Mouse (Mus musculus): ENCODE data around the gene Pcbp2.

The Pcbp2 gene

DNA sequence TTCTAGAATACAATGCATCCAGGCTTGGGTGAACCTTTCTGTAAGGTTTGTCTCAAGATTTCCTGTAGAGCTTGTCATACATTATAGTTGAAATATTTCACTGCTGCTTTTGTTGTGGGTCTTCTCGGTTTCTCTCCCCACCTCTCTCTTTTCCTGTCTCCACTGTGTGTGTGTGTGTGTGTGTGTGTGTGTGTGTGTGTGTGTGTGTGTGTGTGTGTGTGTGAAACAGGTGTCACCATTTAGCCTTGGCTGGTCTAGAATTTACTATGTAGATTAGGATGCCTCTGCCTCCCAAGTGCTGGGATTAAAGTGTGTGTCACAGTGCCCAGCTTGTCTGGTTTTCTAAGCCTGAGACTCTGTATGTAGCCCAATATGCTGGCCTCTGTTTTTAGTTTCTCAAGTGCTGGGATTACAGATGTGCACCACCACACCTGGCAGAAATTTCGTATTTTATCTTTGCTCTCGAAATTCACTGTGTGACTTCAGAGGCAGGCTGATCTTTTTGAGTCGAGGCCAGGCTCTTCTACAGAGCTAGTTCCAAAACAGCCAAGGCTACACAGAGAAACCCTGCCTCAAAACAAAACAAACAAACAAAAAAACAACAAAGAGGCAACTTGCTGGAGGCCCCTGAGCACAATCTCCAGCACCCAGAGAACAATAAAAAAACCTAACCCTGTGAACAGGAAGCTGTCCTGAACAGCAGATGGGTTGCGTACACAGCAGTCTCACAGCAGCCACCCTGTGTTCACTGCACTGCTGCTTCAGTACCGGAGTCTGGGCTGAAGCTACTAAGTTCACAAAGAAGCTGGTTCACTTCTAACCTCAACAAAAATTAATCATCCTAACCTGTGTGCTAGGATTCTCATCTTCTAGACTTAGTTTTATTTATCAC, 56.0 kb downstream of the Pcbp2 start:
- no peak for DNase-seq (ENCODE audit: low read depth, low spot score)

DNA sequence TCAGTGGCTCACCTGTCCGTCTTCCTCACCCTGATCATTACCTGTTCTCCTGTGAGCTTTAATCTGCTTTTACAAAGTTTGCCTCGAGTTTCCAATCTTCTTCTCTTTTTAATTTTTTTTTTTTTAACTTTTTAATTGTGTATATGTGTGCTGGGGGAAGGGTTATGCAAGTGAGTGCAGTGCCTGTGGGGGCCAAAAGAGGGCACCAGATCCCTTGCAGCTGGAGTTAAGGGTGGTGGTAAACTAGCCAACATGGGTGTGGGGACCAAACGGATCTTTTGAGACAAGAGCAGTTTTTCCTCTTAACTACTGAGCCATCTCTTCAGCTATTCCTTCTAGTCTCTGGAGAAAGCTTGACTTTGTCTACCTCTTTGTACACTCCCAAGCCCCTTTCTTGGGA, 57.6 kb downstream of the Pcbp2 start:
- peak; percentile 60 for DNase-seq (ENCODE audit: low read depth, low spot score)

DNA sequence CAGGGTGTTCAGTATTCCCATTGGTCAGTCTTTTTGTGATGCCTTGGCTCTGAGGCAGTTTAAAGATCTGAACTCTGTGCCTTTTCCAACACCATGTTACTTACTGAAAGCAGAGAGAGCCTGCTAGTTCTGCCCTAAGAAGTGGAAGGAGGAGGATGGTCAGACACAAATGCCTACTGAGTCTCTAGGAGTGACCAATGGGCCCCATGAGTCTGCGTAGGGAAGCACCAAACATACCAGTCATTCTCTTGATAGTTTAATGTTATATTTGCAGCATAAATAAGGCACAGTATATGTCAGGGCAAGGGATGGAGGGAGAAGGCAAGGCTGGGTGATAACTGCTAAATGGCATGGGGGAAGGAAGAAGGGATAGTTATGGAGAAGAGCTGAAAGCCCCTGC, 58.1 kb downstream of the Pcbp2 start:
- DNase-seq (ENCODE audit: low read depth, low spot score) = no peak

DNA sequence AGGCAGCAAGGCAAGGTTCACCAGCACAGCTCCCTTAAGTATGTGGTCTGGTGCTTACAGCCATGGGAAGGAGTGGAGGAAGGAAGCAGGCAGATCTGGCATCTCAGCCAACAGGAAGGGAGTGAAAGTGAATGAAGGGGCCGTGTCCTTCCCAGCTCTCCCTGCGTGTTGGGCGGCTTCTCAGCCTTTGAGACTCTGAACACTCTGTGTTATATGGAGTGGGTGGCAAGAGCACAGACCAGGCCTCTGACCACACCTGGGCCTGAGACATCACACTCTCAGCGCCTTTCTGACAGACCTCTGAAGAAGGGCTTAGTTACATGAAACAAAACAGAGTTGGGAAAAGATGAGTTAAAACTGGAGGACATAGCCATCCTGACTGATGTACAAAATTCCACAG, 60.2 kb downstream of the Pcbp2 start:
- no peak for DNase-seq (ENCODE audit: low read depth, low spot score)

DNA sequence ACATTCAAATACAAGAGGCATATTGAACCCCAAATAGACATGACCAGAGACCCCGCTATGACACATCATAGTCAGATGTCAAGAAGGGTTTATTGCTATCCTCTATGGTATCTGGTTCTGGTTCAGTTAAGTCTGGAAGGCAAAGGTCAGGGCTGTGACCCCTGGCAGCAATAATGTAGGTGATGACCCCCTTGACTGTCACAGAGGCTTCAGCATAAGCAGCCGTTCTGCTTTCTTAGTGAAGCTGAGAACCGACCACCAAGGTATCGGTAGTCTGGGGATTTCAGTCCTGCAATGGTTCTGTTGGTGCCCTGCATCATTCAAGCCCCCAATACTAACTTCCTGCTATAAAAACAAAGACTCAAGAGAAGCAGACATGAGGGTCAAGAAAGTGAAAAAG, 61.2 kb downstream of the Pcbp2 start:
- DNase-seq (ENCODE audit: low read depth, low spot score) = no peak

DNA sequence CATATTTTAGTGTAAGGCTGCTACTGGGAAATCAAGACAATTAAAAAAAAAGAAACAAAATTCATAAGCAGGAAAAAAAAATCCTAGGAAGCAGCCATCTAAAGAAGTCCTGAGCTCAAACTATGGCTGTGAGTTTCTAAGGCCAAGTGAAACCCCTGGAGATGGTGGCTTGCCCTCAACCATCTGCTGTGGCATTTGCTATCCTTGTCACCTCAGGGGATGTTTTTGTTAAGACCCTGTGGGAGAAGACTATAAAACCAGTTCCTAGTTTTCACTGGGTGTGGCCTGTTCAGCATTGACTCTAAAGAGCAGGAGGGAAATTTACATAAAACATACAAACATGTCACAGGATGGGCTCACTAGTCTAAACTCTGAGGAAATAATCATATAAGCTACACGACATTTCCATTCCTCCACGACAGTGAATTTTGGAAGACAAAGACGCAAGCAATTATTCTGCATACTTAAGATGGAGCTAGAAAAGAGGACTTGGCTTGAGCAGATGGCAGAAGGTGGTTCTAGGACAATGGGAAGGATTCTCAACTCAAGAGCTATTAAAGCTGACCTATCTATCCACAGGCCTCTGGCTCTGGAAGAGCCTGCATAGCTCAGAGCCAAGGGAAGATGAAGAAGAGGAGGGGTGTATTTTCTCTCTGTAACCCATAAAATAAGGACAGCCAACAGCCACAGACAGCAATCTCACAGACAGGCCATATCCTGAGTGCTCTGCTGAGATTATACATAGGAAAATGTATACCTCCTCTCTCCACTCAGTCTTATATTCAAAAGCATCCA, 62.0 kb downstream of the Pcbp2 start:
- DNase-seq (ENCODE audit: low read depth, low spot score) = no peak

DNA sequence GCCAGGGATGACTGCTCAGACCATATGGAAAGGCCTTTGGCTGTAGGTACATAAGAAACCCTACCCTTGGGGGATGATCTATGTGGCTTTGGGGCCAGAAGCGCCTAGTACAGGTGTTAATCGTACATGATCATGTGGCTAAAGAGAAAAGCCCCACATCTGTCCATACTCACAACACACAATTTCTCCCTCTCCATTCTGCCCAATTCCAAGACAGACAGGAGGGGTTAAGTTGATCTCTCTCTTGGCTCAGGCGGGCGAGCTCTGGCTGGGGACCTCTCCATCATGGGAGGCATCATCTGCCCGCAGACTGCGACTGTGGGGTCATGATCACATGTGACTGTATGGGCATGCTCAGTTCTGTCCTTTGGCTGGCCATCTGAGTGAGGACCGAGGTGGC, 63.6 kb downstream of the Pcbp2 start:
- no peak for DNase-seq (ENCODE audit: low read depth, low spot score)

DNA sequence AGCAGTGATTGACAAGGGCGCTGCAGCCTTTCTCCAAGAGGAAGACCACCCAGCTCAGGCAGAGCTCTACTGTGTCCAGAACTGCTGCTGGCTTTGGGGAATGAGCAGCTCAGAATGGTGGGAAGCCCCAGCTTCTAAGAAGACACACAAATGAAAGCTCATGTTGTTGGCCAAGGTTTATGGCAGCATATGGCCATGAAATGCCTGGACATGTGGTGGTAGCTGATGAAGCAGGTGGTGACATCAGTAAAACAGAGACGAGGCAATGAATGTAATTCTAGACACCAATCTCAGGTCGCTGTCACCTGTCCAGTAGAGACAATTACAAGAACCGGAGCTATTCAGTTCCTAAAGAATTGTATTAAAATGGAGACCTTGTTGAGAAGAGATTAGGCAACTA, 74.5 kb downstream of the Pcbp2 start:
- no peak for DNase-seq (ENCODE audit: low read depth, low spot score)

DNA sequence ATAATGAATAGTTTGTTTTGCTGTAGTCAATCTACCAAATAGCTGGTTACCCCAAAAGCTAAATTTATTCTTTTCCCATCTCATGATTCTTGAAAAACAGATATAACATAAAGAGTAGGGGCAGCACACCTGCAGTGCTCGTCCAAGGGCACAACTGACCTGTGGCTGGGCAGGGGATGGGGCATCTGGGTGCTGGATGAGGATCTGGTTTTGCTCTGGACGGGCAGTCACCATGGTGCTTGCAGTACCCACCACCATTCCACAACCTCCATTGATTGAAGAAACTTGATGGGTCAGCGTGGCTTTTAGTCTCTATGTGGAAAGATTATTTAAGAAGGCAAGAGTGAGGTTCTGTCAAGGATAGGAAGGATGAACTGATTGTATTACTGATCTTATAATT, 75.9 kb downstream of the Pcbp2 start:
- DNase-seq (ENCODE audit: low read depth, low spot score) = no peak

DNA sequence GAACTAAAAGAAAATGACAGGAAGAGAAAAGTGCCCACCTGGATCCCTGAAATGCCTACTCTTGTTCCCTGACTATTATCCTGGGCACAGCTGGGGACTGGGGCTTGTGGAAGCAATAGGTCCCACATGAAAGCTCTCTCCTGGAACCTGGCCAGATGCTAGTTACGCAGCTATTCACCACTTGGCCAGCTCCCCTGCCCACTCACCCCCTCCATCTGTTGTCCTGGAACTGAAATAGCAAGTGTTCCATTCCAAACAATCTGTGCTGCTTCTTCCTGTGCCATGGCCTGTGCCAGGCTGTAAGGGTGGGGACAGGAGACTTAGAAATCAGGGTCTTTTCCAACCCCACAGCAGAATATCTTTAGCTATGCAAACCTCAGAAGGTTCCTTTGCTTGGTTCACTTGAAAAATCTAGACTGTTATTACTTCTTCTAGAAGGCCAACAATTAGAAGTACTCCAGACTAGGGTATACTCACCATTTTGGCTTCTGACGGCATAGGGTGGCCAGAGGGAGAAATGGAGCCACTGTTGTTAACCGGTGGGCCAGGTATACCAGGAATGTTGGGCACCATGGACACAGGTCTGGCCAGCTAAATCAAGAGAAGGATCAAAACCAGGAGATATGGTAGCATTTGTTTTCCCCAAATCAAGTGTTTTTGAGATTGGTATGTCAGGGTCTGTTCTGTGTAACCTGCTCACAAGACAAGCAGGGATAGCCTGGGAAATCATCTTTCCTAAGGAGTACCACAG, 76.5 kb downstream of the Pcbp2 start:
- DNase-seq (ENCODE audit: low read depth, low spot score) = no peak

DNA sequence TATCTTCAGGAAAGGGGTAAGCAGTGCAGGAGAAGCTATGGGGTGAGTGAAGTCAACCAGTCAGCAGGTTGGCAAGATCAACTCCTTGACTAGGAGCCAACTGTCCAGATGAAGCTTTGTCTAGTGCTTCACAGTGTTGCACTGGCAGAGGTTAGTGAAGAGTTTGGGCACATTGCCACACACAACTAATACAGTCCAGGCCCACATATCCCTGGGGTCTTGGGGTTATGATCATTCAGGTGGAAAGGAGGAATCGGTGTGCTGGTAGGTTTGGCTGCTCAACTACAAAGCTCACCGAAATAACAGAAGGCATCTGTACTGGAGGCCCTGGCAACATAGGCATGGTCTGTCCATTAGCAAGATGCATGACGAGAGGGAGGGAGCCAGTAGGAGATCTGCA, 77.1 kb downstream of the Pcbp2 start:
- DNase-seq (ENCODE audit: low read depth, low spot score) = no peak
